Mouse (Mus musculus) G1E (cell line): ENCODE measurements around the gene Map3k21.

Experiments
- CTCF ChIP-seq: IDR thresholded peaks from 2 replicates; pipeline ENCODE4 v1.5.1; 2012; ENCODE audit warnings: low read depth, low read length, inconsistent platforms, mixed read lengths
- GATA1 ChIP-seq: IDR thresholded peaks from 2 replicates; pipeline ENCODE4 v1.6.1; 2012; ENCODE audit warnings: borderline replicate concordance, low read length, inconsistent platforms, mixed read lengths
- GATA2 ChIP-seq: IDR thresholded peaks from 2 replicates; pipeline ENCODE4 v1.6.1; 2012; ENCODE audit warnings: low read depth, low read length, inconsistent platforms, borderline replicate concordance
- POLR2AphosphoS5 ChIP-seq: IDR thresholded peaks from 2 replicates; pipeline ENCODE4 v1.6.1; 2012; ENCODE audit warnings: low read depth, low read length, inconsistent platforms; ENCODE audit not compliant: insufficient replicate concordance
- TAL1 ChIP-seq: conservative IDR thresholded peaks from 2 replicates; pipeline ENCODE4 v1.6.1; 2012; ENCODE audit warnings: low read depth, low read length, inconsistent platforms, mixed read lengths

DNA sequence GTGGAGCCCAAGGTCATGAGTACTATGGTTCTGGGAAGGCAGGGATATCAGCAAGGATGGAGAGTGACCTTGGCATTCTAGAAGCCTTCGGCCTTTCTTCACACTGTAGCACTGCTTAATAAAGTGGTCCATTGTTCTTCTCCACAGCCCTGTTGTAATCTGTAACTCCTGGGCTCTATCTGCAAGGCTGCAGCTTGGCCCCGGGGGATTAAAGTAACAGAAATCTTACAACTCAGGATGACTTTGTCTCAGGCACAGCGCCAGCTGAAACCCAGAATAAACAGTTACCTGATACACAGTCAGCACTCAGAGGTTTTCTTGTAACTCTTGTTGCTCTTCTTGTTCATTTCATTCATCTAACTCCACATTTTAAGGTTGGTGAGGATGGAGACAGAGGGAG is 7.7 kb upstream of the Map3k21 start:
- TF ChIP-seq CTCF, result no peak
- TF ChIP-seq GATA2, result no peak
- TF ChIP-seq GATA1, result no peak
- TF ChIP-seq POLR2AphosphoS5, result no peak
- TF ChIP-seq TAL1, result no peak
